Mouse (Mus musculus) ovary, adult 2 months (tissue): Measurements from ENCODE around the gene Mfsd6l. TPM values are rescaled to one million over a fixed set of nuclear protein-coding genes. Genes with fewer than 3 reads are reported as not detected.

Experiments used
- polyA plus RNA-seq: library from polyadenylated mRNA; depleted of rRNA; stranded (reverse); fragments of >200 nt; gene quantifications from 2 replicates; pipeline ENCODE4 v1.2.3, GENCODE M21; 2012; rRNA removed

The Mfsd6l gene
- 3.6 and 4.0 TPM in 2 replicates for polyA plus RNA-seq

GRCm38 (mm10) chr11:68555918-68556584, at the start of gene Mfsd6l:
Gene Mfsd6l, plus strand, starts transcription at chr11:68556186.

GRCm38 (mm10) chr11:68586721-68587120, 30.7 kb downstream of the Mfsd6l start, which contains the start of gene Ccdc42:
Gene Ccdc42, plus strand, starts transcription at chr11:68587021.

Other genes starting within 250 kb of the Mfsd6l start
- gene Ntn1, start 155.4 kb upstream of the Mfsd6l start, polyA plus RNA-seq: 23.5 and 29.8 TPM in 2 replicates
- gene Pik3r5, start 124.1 kb upstream of the Mfsd6l start, polyA plus RNA-seq: 3.1 and 3.9 TPM in 2 replicates
- 4.9 and 5.5 TPM in 2 replicates for gene Pik3r6, start 53.2 kb upstream of the Mfsd6l start, polyA plus RNA-seq
- gene Ccdc42, start 30.8 kb downstream of the Mfsd6l start, polyA plus RNA-seq: 0.32 and 0.60 TPM in 2 replicates
- gene Myh10, start 135.4 kb downstream of the Mfsd6l start, polyA plus RNA-seq: 79.8 and 86.5 TPM in 2 replicates